Mouse (Mus musculus) thymus, postnatal 4 days (tissue): ENCODE data around the gene Ccdc182.

Experiments used
- DNase-seq: peaks from one replicate; pipeline ENCODE4 v3.0.0; 2021

Gene Ccdc182

DNA sequence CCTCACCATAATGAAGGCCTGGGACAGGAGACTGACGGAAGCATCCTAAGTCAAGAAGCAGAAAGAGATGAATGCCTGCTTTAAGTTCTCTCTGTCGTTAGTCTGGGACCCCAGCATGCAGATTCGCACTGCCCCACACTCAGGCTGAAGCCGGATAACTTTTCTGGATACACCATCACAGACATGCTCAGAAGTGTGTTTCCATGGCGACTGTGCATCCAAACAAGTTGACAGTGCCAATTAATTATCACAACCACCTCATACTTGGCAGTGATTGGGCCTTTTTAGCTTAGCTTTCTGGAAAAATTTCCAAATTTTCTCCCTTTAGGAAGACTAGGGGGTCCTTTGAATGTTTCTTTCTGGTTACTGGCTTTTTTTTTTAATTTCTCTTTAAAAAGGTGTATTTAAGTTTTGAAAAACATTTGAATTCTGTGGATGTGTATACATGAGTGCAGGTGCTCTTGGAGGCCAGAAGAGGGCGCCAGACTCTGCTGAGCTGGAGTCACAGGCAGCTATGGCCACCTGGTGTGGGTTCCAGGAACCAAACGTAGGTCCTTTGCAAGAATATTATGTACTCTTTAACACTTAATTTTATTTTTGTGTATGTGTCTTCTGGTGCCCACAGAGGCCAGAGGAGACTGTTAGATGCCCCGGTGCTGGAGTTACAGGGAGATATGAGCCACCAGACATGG lies 12.3 kb upstream of the Ccdc182 start:
- DNase-seq: peak; percentile 59

- DNase-seq: peak; percentile 14
Observed at GRCm38 (mm10) chr11:88282516-88282915, 11.3 kb upstream of the Ccdc182 start.

DNA sequence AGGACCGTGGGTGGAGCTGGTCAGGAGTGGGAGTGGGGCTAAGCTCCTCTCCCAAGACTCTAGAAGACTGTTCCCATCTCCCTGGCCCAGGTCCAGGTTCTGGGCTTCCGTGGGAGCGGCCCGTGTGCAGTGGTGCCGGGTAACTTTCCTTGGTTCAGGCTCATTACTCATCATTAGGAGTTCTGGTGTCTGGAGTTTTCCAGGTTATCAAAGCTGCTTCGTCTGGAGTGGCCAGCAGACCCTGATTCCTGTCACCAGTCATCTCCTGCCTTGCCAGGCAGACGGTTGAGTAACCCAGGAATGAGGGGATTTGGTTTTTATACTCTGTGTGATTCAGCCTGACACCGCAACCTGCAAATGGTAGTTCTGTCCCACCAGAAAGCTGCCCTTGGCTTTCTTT lies 7.8 kb upstream of the Ccdc182 start:
- no peak for DNase-seq

- no peak for DNase-seq
Observed at GRCm38 (mm10) chr11:88288400-88288799, 5.5 kb upstream of the Ccdc182 start.

- peak; percentile 37 for DNase-seq
Observed at GRCm38 (mm10) chr11:88288805-88289340, 5.0 kb upstream of the Ccdc182 start.

- DNase-seq: no peak
Observed at GRCm38 (mm10) chr11:88291245-88291644, 2.6 kb upstream of the Ccdc182 start.

GRCm38 (mm10) chr11:88291688-88292087 lies 2.2 kb upstream of the Ccdc182 start:
- DNase-seq: no peak

GRCm38 (mm10) chr11:88294394-88294710 lies 494 bp downstream of the Ccdc182 start:
- DNase-seq: no peak

DNA sequence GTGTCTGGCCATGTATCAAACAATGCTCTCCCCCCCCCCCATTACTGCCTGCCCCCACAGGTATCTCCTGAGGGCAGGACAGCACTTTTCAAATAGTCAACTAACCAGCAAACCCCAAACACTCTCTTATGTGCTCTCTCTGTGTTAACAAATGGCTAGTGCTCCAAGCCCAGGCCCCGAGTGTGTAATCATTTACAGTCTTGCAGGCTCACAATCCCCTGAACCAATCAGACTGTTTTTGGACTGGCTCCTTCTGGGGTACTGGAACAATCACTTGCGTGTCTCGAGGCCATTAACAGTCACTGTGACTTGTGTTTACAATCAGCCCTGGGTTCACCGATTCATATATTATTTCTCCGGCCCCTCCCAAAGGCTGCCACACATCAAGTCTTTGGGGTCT lies 1.4 kb downstream of the Ccdc182 start:
- no peak for DNase-seq

DNA sequence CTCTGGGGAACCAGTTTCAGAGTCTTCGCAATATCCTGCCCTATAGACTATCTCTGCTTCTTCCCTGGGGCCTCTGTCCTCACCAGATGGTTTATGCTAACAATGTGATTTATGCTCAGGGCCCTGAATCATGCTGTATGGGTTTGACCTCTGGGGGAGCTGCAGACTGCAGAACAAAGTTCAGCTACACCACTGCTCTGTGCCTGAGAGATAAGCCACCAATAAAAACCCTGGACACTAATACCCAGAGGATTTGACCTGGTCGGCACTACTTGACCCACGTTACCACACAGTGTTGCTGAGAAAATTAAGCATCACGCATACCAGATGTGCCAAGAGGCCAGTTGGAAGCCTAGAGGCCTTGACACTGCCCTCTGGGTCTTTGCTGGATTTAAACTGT lies 3.7 kb downstream of the Ccdc182 start:
- DNase-seq: peak; percentile 17

GRCm38 (mm10) chr11:88299345-88299744 lies 5.5 kb downstream of the Ccdc182 start:
- no peak for DNase-seq

DNA sequence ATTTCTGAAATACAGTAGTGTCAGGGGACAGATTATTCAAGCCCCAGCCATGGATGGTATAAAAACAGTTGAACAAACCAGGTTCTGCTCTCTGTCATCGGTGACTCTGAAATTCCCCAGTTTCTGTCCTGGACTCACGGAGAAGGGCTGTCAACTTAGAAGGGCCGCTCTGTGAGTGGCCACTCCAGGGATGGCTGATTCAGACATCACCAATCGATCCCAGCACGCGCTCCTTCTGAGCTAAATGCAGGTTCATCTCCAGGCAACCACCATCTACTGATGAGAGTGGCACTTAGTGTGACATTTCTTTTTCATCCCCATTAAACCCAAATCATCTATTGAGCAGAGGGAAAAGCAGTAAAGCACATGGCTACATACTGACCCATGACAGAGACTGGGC lies 7.8 kb downstream of the Ccdc182 start:
- no peak for DNase-seq

- no peak for DNase-seq
Observed at GRCm38 (mm10) chr11:88305759-88306158, 11.9 kb downstream of the Ccdc182 start.

GRCm38 (mm10) chr11:88307616-88308543 lies 14.0 kb downstream of the Ccdc182 start:
- DNase-seq: peak; percentile 60

DNA sequence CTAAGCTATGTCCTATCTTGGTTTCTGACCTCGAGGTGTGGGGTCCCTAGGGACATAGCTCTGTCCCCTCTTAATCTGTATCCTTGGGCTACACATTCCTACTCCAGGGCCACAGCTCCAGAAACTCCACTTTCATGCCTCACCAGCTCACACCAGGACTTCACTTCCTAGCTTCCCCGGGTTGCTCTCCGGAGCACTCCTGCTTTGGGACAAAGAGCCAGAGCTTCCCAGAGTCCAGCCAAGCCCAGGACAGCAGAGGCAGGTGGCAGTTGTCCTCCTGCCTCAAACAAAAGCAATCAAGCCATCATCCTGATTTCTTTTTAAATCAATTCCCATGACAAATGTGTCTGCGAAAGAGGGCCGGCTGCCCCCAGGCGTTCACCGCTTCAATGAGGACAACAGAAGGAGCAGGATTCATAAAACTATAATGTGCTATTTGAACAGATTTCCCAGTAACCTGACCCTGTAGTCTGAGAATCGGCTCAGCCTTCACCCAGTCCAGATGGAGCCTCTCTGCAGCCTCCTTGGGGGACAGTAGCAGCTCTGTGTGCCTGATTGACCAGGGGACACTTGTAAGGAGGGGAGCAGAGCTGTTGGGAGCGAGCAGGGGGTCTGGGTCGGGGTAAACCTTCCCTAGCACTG lies 15.3 kb downstream of the Ccdc182 start:
- DNase-seq: no peak

GRCm38 (mm10) chr11:88310773-88311172 lies 16.9 kb downstream of the Ccdc182 start:
- no peak for DNase-seq

- DNase-seq: no peak
Observed at GRCm38 (mm10) chr11:88311606-88312005, 17.7 kb downstream of the Ccdc182 start.

DNA sequence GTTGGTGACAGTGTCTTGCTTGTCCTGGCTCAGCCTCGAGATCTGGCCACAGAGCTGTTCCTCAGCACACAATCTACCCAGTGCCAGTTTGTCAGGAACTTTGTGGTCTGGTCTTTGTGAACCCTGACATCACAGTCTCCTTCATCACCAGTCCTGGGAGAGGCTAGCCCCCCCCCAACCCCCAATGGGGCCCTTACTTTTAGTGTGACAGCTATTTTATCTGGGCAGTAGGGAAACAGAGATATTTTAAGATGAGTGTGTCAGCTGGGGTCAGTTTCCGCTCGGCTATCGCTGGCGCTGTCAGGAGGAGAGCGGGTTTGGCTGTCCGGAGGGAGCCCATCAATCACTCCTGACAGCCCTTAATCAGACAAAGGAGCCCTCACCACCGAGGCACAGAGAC lies 19.7 kb downstream of the Ccdc182 start:
- DNase-seq: no peak

GRCm38 (mm10) chr11:88314471-88314870 lies 20.6 kb downstream of the Ccdc182 start:
- no peak for DNase-seq

- DNase-seq: no peak
Observed at GRCm38 (mm10) chr11:88315393-88315792, 21.5 kb downstream of the Ccdc182 start.

- no peak for DNase-seq
Observed at GRCm38 (mm10) chr11:88318850-88319249, 25.0 kb downstream of the Ccdc182 start.

- DNase-seq: no peak
Observed at GRCm38 (mm10) chr11:88327016-88327415, 33.2 kb downstream of the Ccdc182 start.

DNA sequence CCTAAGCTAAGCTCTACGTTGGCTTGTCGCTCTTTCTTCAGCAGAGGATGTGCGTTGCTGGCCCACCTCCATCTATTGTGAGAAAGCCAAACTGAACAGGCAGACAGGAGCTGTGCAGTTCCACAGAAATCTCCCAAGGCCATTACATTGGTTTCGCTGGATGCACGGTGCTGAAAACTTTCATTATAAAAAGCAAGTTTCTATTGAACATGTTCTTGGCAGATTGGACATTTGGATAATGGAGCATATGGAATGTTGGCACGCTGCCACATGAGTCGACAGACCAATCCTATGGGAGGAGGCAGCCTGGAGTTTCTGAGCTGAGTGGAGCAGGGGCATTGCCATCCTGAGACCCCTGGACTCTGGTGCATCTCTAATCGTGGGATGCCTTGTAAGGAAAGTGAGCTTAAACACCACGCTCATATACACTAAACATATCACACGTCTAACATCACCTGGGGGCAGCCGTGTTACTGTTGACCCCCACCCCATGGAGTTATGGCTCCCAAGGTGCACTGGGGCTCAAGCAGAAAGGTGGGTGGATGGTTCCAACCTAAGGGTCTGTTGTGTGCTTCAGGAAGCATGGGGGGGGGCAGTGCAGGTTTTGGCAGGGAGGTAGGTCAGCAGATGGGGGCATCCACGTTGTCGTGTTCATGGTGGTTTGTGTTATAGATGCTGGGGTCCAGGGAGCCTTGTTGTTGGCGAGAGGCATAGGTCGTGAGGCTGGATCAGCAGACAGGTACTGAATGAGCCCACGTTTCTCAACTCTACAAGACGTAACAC lies 35.1 kb downstream of the Ccdc182 start:
- no peak for DNase-seq
